Mouse (Mus musculus) lung, postnatal 36 days (tissue): Measurements from ENCODE around the gene Rmnd5b.
"Not testable (repeated sequence)": the region's sequence is repeated elsewhere in the genome, so short reads cannot be mapped to it uniquely, and the experiment has no call there.

Experiments used
- DNase-seq: peaks from one replicate; pipeline ENCODE4 v3.0.0; 2022; ENCODE audit warnings: mixed read lengths

Rmnd5b gene

DNA sequence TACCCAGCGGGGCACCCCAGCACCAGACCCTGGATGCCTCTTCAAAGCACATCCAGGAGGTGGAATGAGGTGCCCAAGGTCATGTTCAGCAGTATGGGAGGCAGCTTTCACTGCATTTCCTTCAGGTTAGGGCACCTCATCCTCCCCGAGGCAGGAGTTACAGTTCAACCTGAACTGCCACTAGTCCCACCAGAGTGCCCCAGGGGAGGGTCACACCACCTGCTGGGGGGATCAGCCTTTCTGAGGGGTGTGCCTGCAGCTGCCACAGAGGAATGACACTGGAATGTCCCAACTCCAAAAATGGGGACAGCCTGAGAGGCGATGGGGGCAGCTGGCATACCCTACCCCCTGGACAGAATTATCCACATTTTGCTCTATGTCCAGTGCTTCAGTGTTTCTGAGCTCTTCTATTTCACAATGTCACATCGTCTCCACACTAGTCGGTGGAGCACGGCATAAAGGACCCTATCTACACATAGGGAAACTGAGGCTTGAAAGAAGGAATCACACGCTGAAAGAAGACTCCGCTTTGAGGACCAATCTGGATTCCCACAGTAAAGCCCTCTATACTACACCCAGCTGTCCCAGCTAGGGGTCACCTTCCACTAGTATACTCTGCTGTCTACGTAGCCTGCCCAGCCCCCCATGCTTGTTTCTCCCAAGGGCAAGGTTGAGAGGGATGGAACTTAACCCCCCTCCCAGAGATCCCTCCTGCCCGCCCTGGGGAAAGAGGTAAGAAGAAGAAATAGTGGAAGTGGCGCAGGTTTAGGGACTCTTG is 13.6 kb upstream of the Rmnd5b start:
- no peak for DNase-seq

- DNase-seq, result peak; percentile 38
These were observed 12.9 kb upstream of the Rmnd5b start for GRCm38 (mm10) chr11:51648566-51648965.

DNA sequence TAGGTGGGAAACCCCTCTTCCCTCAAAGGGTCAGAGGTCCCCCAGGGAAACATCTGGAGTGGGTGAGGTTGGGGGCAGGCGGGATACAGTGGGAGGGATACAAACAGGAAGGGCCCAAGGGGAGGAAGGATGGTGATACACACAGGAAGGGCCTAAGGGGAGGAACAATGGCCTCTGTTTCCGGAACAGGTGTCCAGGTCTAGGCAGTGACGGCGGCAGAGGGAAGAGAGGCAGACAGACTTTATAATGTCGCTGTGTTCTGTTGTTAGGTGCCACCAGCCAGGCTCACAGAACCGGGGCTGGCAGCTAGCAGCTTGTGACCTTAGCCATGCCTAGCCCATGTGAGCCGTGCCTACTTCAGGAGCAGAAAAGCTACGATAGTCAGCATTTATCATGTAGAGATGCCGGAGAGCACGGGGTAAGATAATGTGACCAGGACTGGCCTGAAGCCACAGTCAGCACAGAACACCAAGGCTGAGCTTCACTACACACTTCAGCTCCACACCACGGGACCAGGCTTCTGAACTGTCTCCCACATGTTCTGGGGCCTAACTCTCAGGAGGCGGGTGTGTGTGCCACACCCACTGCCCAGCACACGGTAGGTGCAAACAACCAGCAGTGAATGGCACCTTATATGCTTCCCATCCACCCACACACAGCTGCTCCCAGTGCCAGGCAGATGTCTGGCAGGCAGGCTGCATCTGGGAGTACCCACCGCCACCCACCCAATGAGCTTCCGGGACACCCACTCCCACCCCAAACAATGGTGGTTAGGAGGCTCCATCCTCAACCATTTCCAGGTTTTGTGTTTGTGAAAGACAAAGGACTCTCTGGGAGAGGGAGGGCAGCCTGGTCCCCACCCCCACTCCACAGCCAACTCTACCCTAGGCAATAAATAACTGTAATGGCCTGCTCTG is 11.3 kb upstream of the Rmnd5b start:
- peak; percentile 80 for DNase-seq

GRCm38 (mm10) chr11:51646245-51646644 is 10.5 kb upstream of the Rmnd5b start:
- DNase-seq, result no peak

- no peak for DNase-seq
These were observed 9.6 kb upstream of the Rmnd5b start for GRCm38 (mm10) chr11:51645293-51645692.

DNA sequence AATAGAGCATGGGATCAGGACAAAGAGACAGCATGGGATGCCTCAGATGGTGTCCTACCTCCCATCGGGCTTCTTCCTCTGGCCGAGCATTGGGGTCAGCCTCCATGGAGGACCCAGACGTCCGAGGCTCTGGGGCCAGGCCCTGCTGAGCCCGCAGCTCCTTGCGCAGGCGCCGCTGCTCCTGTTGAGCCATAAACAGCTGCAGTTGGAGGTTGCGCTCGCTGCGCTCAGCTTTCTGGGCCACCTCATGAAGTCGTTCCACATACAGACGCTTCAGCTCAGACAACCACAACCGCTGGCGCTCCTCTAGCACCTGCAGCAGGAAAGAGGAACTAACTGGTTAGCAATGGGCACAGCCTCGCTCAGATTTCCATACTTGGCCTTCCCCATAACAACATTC is 8.5 kb upstream of the Rmnd5b start:
- peak; percentile 58 for DNase-seq

- no peak for DNase-seq
These were observed 8.1 kb upstream of the Rmnd5b start for GRCm38 (mm10) chr11:51643761-51644160.

DNA sequence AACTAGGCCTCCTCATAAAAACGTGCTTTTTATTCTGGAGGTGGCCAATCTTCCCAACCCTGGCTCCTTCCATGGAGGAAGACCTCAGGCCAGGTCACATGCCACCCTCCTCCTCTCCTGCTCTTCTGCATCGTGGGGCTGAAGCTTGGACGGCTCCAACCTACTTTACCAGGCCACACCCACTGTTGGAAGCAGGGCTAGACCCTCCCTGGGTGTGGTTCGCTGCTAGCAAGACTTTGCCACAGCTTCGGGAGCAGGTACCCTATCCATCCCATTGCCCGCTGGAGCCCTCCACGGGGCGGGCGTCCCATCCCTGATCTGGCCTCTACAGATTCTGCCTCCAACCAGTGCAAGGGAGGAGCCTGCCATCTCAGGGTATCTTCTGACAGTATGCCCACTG is 7.5 kb upstream of the Rmnd5b start:
- DNase-seq, result no peak

GRCm38 (mm10) chr11:51640748-51641147 is 5.1 kb upstream of the Rmnd5b start:
- peak; percentile 75 for DNase-seq

DNA sequence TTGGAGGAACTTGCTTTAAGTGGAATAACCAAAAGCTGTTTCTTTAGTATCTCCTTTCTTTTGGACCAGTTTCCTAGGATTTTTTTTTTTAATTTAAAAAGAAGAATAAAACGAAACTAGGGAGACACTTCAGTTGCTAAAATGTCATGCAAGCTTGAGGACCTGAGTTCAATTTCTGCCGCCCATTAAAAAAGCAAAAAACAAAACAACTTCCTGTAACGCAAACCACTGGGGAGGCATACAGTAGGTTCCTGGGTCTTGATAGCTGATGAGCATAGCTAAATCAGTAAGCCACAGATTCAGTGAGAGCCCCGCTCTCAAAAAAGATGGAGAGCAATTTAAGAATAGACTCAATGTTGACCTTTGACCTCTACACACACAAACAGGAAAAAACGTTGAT is 2.8 kb upstream of the Rmnd5b start:
- no peak for DNase-seq

DNA sequence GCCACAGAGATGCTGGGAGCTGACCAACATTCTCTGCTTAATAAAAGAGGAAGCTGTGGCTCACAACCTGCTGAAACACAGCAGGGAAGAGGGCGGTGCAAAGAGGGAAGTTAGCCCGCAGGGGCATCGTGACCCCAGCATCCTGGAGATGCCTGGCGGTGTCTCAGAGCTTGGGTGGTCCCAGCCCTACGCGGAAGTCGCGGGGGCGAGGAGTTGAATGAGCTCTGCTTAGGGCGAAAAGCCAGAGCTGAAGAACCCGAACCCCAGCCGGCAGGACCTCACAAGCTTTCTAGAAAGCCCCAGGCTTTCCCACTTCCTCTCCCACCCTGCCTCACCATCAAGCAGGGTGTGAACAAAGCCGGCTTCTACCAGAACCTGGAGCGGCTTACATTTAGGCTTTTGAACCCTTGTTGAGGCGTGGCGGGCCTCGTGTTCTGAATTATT is 2.3 kb upstream of the Rmnd5b start:
- peak; percentile 71 for DNase-seq

DNA sequence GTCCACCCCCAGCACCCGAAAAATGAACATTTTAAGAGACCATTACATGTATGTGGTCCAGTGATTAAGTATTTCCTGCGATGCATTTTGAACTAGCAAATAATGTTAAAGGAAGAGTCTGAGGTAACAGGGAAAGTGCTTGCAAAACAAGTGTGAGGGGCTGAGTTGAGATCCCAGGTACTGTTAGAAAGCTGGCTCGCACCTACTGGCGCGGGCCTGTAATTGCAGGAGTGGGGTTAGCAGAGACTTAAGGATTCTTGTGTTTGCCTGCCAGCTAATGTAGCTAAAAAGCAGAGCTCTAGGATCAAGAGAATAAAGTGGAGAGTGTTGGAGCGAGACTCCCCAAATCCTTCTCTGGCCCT is 608 bp upstream of the Rmnd5b start:
- DNase-seq, result peak; percentile 77

DNA sequence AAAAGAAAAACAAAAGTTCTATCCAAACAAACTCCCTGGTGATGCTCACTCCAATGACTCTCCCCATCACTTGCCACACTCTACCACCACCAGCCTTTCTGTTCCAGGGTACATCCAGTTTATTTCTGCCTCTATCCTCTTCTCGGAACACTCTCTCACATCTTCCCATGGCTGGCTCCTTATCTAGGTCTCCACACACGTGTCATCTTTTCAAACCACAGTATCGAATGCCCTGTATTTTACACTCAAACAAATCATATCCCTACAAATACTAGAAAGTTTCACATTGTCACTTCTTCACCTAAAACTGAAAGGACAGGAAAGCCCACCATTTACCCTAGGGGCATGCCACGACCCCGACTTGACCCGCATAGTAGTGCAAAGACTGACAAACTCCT is 570 bp downstream of the Rmnd5b start:
- no peak for DNase-seq

- no peak for DNase-seq
These were observed 2.0 kb downstream of the Rmnd5b start for GRCm38 (mm10) chr11:51633721-51634120.

GRCm38 (mm10) chr11:51633200-51633599 is 2.5 kb downstream of the Rmnd5b start:
- DNase-seq, result not testable (repeated sequence)

DNA sequence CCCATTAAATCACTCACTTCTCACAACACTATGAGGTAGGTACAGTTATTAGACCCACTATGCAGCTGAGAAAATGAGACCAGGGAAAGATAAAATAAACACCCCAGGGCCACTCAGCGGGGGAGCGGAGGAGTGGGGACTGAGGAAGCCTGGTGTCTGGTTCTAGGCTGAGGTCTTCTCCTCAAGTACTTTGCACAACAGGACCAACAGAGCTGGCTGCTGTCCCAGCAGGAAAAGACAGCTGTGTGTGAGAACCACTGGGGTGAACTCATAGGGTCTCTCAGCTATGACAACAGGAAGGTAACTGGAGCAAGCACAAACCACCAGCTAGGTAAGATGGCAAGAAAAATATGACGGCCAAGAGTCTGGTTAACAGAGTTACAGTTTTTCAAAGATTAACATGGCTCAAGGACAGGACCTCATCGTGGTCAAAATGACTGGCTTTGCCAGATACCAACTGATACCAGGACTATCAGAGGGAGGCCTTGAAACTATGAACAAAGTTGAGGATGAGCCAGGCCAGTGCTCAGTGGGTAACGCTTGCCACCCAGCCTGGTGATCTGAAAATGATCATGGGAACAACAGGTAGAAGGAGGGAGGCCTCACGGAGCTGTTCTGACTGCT is 3.5 kb downstream of the Rmnd5b start:
- DNase-seq, result no peak

DNA sequence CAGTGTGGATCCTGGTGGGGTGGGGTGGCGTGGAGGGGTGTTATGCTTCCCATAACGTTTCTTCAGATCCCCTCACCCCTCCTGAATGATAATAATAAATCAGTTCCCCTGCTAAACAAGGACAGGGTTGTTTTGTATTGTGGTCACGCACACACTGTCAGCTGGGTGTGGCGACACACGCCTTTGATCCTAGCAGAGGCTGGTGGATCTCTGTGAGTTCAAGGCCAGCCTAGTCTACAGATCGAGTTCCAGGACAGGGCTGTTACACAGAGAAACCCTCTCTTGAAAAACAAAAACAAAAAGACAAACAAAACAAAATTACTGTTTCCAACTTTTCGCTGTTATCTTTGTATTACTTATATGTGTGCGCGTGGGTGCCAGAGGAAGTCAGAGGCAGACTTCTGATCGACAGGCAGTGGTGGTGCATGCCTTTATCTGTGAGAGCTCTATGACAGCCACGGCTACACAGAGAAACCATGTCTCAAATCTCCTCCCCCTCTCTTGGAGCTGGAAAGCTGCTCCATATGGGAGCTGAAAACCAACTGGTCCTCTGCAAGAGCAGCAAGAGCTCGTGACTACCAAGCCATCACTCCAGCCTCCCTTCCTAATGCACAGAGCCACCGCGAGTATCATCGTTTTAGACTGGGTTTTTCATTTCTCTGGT is 5.9 kb downstream of the Rmnd5b start:
- DNase-seq, result no peak

DNA sequence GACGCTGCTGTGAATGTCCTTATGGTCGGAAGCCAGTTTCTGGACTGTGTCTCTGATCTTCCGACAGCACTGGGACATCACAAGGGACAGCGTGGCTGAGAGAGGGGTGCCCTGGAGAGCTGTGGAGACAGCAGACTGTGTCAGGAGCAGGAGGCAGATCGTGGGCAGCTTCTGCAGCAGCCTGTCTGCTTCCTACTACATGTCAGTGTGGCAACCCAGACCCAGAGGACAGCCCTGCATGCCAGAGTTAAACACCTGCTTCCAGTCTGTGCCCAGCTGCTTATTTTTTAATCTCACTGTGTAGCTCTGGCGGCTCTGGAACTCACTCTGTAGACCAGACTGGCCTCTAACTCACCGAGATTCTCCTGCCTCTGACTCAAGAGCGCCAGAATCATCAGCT is 7.8 kb downstream of the Rmnd5b start:
- no peak for DNase-seq

GRCm38 (mm10) chr11:51627425-51627824 is 8.3 kb downstream of the Rmnd5b start:
- DNase-seq, result no peak

DNA sequence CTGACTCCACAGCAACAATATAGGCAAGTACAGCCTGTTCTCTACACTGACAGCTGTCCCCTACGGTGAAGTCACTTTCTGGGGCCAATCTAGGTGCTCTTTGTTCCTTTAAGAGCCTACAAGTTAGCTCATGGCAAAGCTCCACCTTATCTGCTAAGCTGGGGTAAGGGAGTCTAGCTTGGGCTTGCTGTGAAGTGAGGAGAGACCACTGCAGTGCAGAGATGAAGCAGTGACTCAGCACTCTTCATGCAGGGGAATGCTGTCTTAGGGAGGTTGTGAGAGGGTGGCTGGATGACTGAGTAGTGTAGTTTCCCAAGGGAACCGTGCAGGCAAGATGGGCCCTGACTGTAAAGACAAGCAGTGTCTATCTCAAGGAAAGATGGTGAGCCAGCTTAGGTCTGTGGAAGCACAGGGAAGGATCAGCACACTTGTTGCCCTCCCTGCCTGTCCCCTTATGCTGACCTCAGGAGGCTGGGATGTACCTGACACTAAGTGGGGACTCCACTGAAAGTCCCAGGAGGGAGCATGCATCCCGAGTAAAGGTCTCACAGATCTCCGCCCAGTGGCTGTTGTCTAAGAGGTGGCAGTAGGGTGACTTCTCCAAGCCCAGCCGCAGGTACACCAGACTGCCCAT is 10.4 kb downstream of the Rmnd5b start:
- DNase-seq, result no peak

DNA sequence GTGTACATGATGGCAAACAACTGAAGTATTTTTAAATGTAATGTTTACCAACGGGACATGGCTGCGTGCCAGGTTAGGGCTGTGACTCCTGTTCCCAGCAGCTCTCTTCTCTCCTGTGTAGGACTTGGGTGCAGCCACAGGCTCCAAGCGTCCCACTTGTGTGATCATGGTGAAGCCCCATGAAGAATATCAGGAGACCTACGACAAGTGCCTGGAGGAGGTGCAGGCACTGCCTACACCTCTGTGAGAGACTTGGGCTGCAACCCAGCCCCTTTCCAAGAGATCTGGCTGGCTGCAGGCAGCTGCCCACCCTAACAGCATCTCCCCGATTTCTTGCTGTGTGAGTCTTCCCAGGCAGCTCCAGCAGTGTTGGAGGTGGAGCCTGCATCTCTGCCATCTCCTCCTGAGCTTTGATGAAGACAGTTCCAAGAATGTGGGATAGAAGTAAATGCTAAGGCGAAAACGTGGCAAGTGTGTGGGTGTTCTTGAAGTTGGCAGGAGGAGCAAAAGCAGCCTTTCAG is 12.7 kb downstream of the Rmnd5b start:
- DNase-seq, result peak; percentile 70

DNA sequence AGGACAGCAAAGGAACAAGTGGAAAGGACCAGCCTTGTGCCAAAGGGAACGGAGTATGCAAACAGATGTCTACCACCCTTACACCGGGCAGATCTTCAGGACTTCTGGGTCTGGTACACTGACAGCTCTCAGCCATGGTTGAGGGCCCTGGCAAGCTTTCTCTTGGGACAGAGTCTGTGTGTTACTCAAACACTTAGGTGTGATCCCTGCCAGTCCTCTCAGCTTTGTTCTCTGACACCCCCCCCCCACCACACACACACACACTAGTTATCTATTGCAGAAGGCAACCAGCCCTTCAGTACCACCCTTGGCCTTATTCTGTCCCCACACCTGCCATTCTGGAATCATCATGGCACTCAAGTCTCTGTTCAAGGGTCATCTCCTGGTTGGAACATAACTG is 13.9 kb downstream of the Rmnd5b start:
- no peak for DNase-seq
